Mouse (Mus musculus) stomach, postnatal 0 days (tissue): ENCODE measurements around the gene Dnajc15.

ENCODE experiments used
- CTCF ChIP-seq: IDR thresholded peaks from 2 replicates; pipeline ENCODE4 v1.5.1; 2016; ENCODE audit warnings: antibody characterized with exemption, low read depth, mild to moderate bottlenecking, moderate library complexity
- EP300 ChIP-seq: optimal IDR thresholded peaks from 2 replicates; pipeline ENCODE3; 2016; ENCODE audit warnings: antibody characterized with exemption

GRCm38 (mm10) chr14:77905466-77905865 is 30.5 kb upstream of the Dnajc15 start:
- TF ChIP-seq EP300 (no peak), CTCF (no peak)
